Mouse (Mus musculus) left cerebral cortex, adult 9 months (tissue): ENCODE measurements at regions not wholly inside any gene's neighbourhood (a gene's known extent, or its start where the extent isn't known, plus 50 kb on each side); places are given as distances from the start of the nearest gene placed in this dataset.

Source experiments
- DNase-seq, 2 experiments: peaks; one replicate each; pipeline ENCODE4 v3.0.0; 2022; ENCODE audit warnings: low spot score in 2 of 2

DNA sequence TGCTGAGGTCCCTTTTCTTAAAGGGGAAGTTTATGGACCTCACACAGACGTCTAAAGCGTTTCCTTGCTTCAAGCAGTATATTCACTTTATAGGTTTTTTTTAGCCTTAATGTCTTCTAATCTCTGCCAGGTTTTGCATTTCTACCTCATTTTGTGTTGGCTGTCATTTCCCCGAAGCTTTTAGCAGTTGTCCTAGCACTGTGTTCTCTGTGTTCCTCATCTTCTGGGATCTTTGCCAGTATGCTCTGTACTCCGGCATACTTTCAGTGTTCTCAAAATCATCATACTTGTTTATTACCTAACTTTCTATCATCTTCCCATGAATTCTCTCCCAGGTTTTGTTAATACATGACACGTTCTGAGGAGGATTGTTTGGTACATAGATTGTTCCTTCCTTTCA lies 333.5 kb upstream of the Lsamp start:
- peak; percentile 7 to 35 for DNase-seq

- no peak for DNase-seq
Observed at GRCm38 (mm10) chr16:39667905-39668304, 316.3 kb upstream of the Lsamp start.

DNA sequence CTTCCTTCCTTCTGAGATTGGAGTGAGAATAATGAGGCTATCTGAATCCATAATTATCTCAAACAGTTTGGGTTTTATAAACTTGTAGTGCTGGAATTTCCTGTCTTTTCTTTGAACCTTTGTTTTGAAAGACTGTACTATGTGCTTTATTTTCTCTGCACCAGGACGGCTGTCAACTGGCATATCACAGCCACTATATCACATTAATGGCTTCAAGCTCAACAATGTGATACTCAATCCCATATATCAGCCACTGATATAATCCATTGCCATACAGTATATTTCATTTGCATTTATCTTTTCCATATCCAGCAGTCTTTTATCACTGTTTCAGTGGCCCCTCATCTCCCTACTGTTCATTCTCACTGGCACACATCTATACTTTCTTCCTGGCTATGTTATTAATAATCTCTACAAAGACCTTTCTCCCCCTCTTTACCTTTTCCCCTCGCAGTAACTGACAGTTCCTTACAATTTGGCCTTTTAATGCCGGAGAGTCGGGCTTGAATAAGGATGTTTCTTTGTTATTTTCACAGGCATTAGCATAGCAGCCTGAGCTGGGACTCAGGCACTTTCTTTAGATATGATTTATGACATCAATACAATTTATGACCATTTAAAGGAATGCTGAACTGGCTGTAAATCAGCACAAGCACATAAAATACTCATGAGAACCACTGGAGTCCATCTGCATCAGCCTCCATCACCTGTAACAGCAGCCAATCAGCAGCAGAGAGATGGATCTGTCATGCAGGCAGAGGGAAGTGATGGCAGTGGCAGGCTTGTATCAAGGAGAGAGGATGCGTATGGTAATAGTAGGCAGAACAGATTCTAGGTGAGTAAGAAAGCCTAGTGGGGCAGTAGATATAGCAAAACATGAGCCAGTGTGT lies 311.8 kb upstream of the Lsamp start:
- DNase-seq = no peak

- DNase-seq = peak in 1 of 2 experiments; percentile 7
Observed at GRCm38 (mm10) chr16:39675775-39676174, 308.4 kb upstream of the Lsamp start.

DNA sequence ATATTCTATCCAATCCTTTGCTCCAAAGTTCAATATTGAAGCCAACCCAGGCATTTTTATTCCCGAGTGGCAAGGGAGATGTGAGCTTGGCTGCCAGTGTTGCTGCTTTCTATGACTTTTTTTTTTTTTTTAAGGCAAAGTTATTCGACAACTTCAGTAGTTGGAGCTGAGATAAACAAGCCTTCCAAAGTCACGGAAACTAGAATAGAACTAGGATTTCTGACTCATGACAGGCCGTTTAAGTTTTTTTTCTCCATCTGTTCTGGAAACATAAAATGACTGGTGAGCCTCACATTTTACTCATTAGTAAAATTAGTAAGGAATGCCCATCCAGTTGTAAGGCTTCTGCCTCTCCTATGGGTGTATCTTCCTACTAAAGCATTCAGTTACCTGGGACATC lies 305.9 kb upstream of the Lsamp start:
- no peak for DNase-seq

DNA sequence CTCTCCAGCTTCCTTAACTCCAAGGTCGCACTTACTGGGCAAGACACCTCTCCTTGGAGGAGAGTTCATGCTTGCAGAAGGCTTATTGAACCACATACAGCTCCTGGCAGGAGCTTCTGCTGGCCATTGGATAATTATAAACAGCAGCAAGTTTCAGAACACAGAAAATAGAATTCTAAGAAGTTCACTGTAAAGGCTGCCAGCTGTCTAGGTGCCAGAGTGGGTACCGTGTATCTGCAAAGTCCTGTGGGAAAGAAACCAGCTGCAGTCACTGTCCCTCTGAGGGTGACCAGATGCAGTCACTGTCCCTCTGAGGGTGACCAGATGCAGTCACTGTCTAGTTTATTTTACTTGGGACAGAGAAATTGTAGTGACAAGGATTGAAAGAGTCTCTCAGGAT lies 291.1 kb upstream of the Lsamp start:
- DNase-seq = peak in 1 of 2 experiments; percentile 8

- DNase-seq = no peak
Observed at GRCm38 (mm10) chr16:39695855-39696254, 288.3 kb upstream of the Lsamp start.

GRCm38 (mm10) chr16:39699201-39699600 lies 285.0 kb upstream of the Lsamp start:
- DNase-seq = no peak

DNA sequence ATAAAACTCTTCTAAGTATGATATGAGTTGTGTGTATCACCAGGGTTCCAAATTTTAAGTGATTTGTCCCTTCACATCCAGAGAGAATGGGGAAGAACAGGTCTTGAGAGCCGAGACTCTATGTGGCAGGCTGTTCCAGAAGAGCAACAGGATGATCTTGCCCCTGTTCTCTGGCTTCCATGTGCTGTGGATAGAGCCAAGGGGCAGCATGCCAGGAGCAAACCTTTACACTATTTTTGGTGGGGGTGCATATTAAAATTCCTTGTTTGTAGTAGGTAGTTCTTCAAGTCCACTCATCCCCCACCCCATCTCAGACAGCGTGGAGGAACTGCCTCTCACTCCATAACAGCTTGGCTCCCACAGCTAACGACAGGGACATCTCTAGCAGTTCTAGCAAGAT lies 278.0 kb upstream of the Lsamp start:
- DNase-seq = no peak

- no peak for DNase-seq
Observed at GRCm38 (mm10) chr16:39709387-39710039, 274.6 kb upstream of the Lsamp start.

DNA sequence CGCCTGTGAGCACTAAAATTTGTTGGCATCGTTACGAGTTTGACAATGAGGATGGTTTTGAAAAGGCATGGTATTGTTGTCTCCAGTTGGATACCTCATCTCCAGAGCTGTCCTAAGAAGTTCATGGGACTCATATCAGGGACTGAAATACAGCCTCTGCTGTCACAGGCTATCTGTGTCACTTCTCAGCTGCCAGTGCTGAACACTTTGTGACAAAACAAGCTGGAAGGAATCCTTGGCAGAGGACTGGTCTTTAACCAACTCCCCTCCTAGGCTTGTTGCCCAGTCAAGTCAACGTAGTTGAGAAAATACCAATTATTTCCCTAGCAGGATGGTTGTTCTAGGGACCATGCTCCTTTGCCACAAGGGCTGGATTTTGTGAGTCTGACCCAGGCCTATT lies 256.6 kb upstream of the Lsamp start:
- DNase-seq = no peak

GRCm38 (mm10) chr16:39746041-39746736 lies 238.0 kb upstream of the Lsamp start:
- DNase-seq = no peak

DNA sequence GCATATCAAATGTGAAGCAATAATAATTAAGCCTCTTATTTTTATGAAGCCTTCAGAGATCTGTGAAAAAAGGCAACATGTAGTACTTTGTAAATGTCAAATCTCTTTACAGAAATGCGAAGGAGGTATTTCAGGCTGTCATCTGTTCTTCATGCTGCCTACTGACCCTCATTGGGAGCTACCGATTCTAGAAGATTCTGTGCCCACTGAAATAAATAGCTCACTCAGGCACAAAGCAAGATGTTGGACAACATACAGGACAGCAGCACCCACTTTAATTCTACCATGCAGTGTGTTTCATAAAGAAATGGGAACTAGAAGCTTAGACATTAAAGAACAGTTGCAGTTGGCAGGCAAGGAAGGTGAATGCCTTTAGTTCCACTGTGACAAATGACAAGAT lies 232.4 kb upstream of the Lsamp start:
- DNase-seq = peak in 1 of 2 experiments; percentile 20

DNA sequence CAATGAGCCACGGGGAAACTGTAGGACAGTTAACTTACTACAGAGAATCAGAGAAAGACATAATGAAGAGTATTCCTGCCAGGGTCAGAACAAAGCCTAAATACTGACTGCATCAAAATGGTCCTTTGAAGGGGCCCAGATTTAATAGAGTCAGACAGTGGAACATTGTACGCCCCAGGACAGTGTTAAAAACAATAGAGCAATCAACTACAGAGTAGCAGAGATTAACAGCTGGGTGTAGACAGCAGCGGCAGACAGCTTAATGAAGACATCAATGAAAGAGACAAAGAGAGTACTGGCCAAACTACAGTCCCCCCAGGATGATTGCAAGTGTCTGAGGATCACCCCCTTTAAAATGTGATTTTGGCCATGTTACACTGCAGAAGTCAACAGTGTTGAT lies 183.1 kb upstream of the Lsamp start:
- DNase-seq = no peak

- no peak for DNase-seq
Observed at GRCm38 (mm10) chr16:39820131-39820530, 164.0 kb upstream of the Lsamp start.

- DNase-seq = no peak
Observed at GRCm38 (mm10) chr16:39834241-39834640, 149.9 kb upstream of the Lsamp start.

GRCm38 (mm10) chr16:39881525-39881924 lies 102.6 kb upstream of the Lsamp start:
- no peak for DNase-seq

GRCm38 (mm10) chr16:39887944-39888343 lies 96.2 kb upstream of the Lsamp start:
- DNase-seq = no peak
